16 mouse cellular contexts compared by ENCODE assay signal in the genomic region with DNA sequence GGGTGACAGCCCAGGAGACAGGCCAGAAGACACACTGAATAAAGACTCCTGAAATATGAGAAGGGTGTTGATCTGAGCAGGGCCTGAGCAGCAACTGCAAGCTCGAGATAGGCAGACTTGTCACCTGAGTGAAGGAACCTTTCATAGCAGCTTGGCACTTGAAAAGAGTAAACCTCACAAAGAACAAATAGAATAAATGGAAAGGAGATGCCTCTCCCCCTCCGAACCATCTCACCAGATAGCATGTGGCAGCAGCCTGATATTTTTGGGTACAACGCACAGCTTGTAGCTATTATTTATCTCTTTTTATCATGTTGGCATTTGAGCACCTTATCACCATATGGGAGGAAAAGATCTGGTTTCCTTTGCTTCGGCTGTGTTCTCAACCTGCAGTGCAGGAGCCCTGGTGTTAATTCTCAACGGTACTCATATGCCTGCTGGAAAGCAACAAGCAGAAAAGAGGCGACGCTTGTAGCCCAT.
DNase-seq lines count a peak whose midpoint lies in the region; ATAC-seq and TF ChIP-seq lines count a peak whose summit lies in the region.
"Had no signal": no experiment of that assay in that cellular context is flagged by ENCODE, and none has a peak within 500 bp of the region (broad histone marks: within the 10 kb centered on the region; RNA-seq: fewer than 3 reads in every experiment).

No protein-coding gene starts in this region.

- H3K4me1 ChIP-seq in embryonic facial prominence, embryonic 12.5 days = no peaks in the 10 kb centered on the region
- peaks cover 14% of the 10 kb centered on the region for H3K4me1 ChIP-seq in embryonic facial prominence, embryonic 10.5 days
- H3K4me1 ChIP-seq in MEL (ENCODE audit: control insufficient read depth in 1 of 2, insufficient read depth in 2 of 2, low read length in 2 of 2) = 0 out of 4 replicates have a peak, but pooled peaks cover 0 to 2% of the 10 kb centered on the region in 2 experiments
- H3K4me1 ChIP-seq in embryonic facial prominence, embryonic 14.5 days (ENCODE audit: control insufficient read depth, insufficient read depth, low read length) = no peaks in the 10 kb centered on the region
- peaks cover 7 to 11% of the 10 kb centered on the region in 2 experiments; a peak in 3 of 4 replicates for H3K4me1 ChIP-seq in liver, embryonic 14.5 days (replicated peaks; ENCODE audit: control insufficient read depth in 2 of 2, insufficient read depth in 2 of 2, low read length in 1 of 2)
- H3K4me1 ChIP-seq: forebrain, embryonic 12.5 days; hindbrain, embryonic 15.5 days; neural tube, embryonic 15.5 days had no signal

- no peak overlapping the region for H3K9ac ChIP-seq in embryonic facial prominence, embryonic 12.5 days
- H3K9ac ChIP-seq in MEL (ENCODE audit: control insufficient read depth, low read depth, low read length, poor library complexity, severe bottlenecking) = no peak overlapping the region
- H3K9ac ChIP-seq in embryonic facial prominence, embryonic 14.5 days (ENCODE audit: low read depth, low read length) = no peak overlapping the region
- no peak overlapping the region for H3K9ac ChIP-seq in liver, embryonic 14.5 days (replicated peaks)
- H3K9ac ChIP-seq: forebrain, embryonic 12.5 days; hindbrain, embryonic 15.5 days; neural tube, embryonic 15.5 days had no signal

- TF ChIP-seq POLR2A in MEL (IDR thresholded peaks at IDR 0.05; ENCODE audit: control insufficient read depth in 1 of 2, insufficient read depth in 1 of 2, low read depth in 1 of 2, low read length in 2 of 2, poor library complexity in 1 of 2) = no peak

- no peak for DNase-seq in embryonic facial prominence, embryonic 10.5 days (ENCODE audit: low spot score)
- DNase-seq in MEL (ENCODE audit: low read depth, low spot score) = peak; percentile 62
- DNase-seq in embryonic facial prominence, embryonic 14.5 days (ENCODE audit: low spot score) = no peak
- DNase-seq in liver, embryonic 14.5 days (ENCODE audit: low read depth in 3 of 3, low spot score in 3 of 3) = peak in 1 of 3 experiments; percentile 57
- DNase-seq in left cerebral cortex, postnatal 4 days = no peak
- DNase-seq in left cerebral cortex, adult 2 months (ENCODE audit: extremely low spot score in 1 of 2, low spot score in 2 of 2) = no peak
- DNase-seq in lung, postnatal 4 days = no peak
- DNase-seq: gastrocnemius, postnatal 14 days; kidney, adult 8-10 months; right cerebral cortex, postnatal 25 days; thymus, postnatal 25 days had no signal

- H3K36me3 ChIP-seq in embryonic facial prominence, embryonic 12.5 days = no peaks in the 10 kb centered on the region
- H3K36me3 ChIP-seq in embryonic facial prominence, embryonic 10.5 days (replicated peaks) = no peaks in the 10 kb centered on the region
- no peaks in the 10 kb centered on the region for H3K36me3 ChIP-seq in MEL (ENCODE audit: control insufficient read depth in 1 of 2, insufficient read depth in 2 of 2, low read length in 2 of 2)
- no peaks in the 10 kb centered on the region for H3K36me3 ChIP-seq in embryonic facial prominence, embryonic 14.5 days (ENCODE audit: control insufficient read depth, insufficient read depth, low read length)
- H3K36me3 ChIP-seq in liver, embryonic 14.5 days (replicated peaks; ENCODE audit: control insufficient read depth, insufficient read depth, low read depth) = no peaks in the 10 kb centered on the region
- H3K36me3 ChIP-seq: forebrain, embryonic 12.5 days; hindbrain, embryonic 15.5 days; neural tube, embryonic 15.5 days had no signal

- TF ChIP-seq EP300 in MEL (IDR thresholded peaks at IDR 0.05; ENCODE audit: low read depth in 1 of 2, low read length in 2 of 2) = peak; percentile 30 to 68; a peak in 3 of 4 replicates
- peak; percentile 83 for TF ChIP-seq EP300 in liver, embryonic 14.5 days (IDR thresholded peaks at IDR 0.05; ENCODE audit: low read depth)

- TF ChIP-seq CTCF in MEL (IDR thresholded peaks at IDR 0.05 in 2 of 3, conservative IDR thresholded peaks at IDR 0.05 in 1 of 3; ENCODE audit: control insufficient read depth in 1 of 3, insufficient read depth in 1 of 3, low read depth in 2 of 3, low read length in 3 of 3, poor library complexity in 1 of 3, severe bottlenecking in 1 of 3) = no peak
- TF ChIP-seq CTCF in liver, embryonic 14.5 days (IDR thresholded peaks at IDR 0.05; ENCODE audit: low read depth) = no peak
- no peak for TF ChIP-seq CTCF in left cerebral cortex, adult 2 months (IDR thresholded peaks at IDR 0.05)

- no peaks in the 10 kb centered on the region for H3K79me2 ChIP-seq in MEL (ENCODE audit: control insufficient read depth, insufficient read depth, low read length, poor library complexity)

- TF ChIP-seq RAD21 in MEL (IDR thresholded peaks at IDR 0.05; ENCODE audit: low read depth, low read length) = no peak

- intact Hi-C loops in left cerebral cortex, postnatal 4 days (cut with DNase I) = no loop called here
- intact Hi-C loops in left cerebral cortex, adult 2 months (cut with DNase I) = no loop called here

- ATAC-seq in embryonic facial prominence, embryonic 12.5 days (ENCODE audit: insufficient number of reproducible peaks, insufficient read depth, low FRiP score, low TSS enrichment) = 0 out of 2 replicates have a peak, but pooled peaks have one; percentile 22
- peak; percentile 55; the same call in 1 of the 2 replicates for ATAC-seq in embryonic facial prominence, embryonic 14.5 days (ENCODE audit: low read depth)
- peak; percentile 89 for ATAC-seq in liver, embryonic 14.5 days (ENCODE audit: insufficient read depth)
- ATAC-seq: midbrain, embryonic 16.5 days had no signal

- H3K4me3 ChIP-seq in embryonic facial prominence, embryonic 12.5 days = no peak overlapping the region
- no peak overlapping the region for H3K4me3 ChIP-seq in embryonic facial prominence, embryonic 10.5 days
- H3K4me3 ChIP-seq in MEL (ENCODE audit: control insufficient read depth in 1 of 2, insufficient read depth in 1 of 2, low read depth in 2 of 2, low read length in 2 of 2) = no peak overlapping the region
- H3K4me3 ChIP-seq in embryonic facial prominence, embryonic 14.5 days (ENCODE audit: low read depth, low read length) = no peak overlapping the region
- H3K4me3 ChIP-seq in liver, embryonic 14.5 days (ENCODE audit: insufficient read depth in 1 of 2, low read depth in 2 of 2, low read length in 2 of 2) = no peak overlapping the region
- no peak overlapping the region for H3K4me3 ChIP-seq in left cerebral cortex, adult 2 months
- H3K4me3 ChIP-seq: forebrain, embryonic 12.5 days; hindbrain, embryonic 15.5 days; neural tube, embryonic 15.5 days had no signal

- no peaks in the 10 kb centered on the region for H3K9me3 ChIP-seq in embryonic facial prominence, embryonic 12.5 days
- H3K9me3 ChIP-seq in embryonic facial prominence, embryonic 10.5 days = no peaks in the 10 kb centered on the region
- H3K9me3 ChIP-seq in MEL (replicated peaks; ENCODE audit: insufficient read depth, low read length) = no peaks in the 10 kb centered on the region
- peaks cover 5% of the 10 kb centered on the region; the same call in 1 of the 2 replicates for H3K9me3 ChIP-seq in embryonic facial prominence, embryonic 14.5 days (ENCODE audit: control insufficient read depth, low read length)
- H3K9me3 ChIP-seq in liver, embryonic 14.5 days (ENCODE audit: control insufficient read depth, low read length) = no peaks in the 10 kb centered on the region
- H3K9me3 ChIP-seq: forebrain, embryonic 12.5 days; hindbrain, embryonic 15.5 days; neural tube, embryonic 15.5 days had no signal

- no peak overlapping the region for H3K27ac ChIP-seq in embryonic facial prominence, embryonic 12.5 days
- H3K27ac ChIP-seq in embryonic facial prominence, embryonic 10.5 days (replicated peaks) = no peak overlapping the region
- no peak overlapping the region for H3K27ac ChIP-seq in MEL (ENCODE audit: control insufficient read depth, low read depth, low read length)
- no peak overlapping the region for H3K27ac ChIP-seq in embryonic facial prominence, embryonic 14.5 days (replicated peaks; ENCODE audit: low read depth, low read length)
- H3K27ac ChIP-seq in liver, embryonic 14.5 days = no peak overlapping the region; the same call in 1 of the 2 replicates
- no peak overlapping the region for H3K27ac ChIP-seq in left cerebral cortex, adult 2 months
- H3K27ac ChIP-seq: forebrain, embryonic 12.5 days; hindbrain, embryonic 15.5 days; neural tube, embryonic 15.5 days had no signal

- no peak overlapping the region for H3K4me2 ChIP-seq in embryonic facial prominence, embryonic 12.5 days (replicated peaks)
- no peak overlapping the region for H3K4me2 ChIP-seq in embryonic facial prominence, embryonic 14.5 days (ENCODE audit: low read depth, low read length)
- peak overlapping the region; percentile 3 for H3K4me2 ChIP-seq in liver, embryonic 14.5 days (ENCODE audit: low read depth)
- H3K4me2 ChIP-seq: forebrain, embryonic 12.5 days; hindbrain, embryonic 15.5 days; neural tube, embryonic 15.5 days had no signal

- H3K27me3 ChIP-seq in embryonic facial prominence, embryonic 12.5 days = no peaks in the 10 kb centered on the region
- no peaks in the 10 kb centered on the region for H3K27me3 ChIP-seq in embryonic facial prominence, embryonic 10.5 days (replicated peaks; ENCODE audit: low read depth, poor library complexity, severe bottlenecking)
- no peaks in the 10 kb centered on the region for H3K27me3 ChIP-seq in MEL (ENCODE audit: control insufficient read depth in 1 of 2, insufficient read depth in 2 of 2, low read length in 2 of 2)
- H3K27me3 ChIP-seq in embryonic facial prominence, embryonic 14.5 days (replicated peaks; ENCODE audit: control insufficient read depth, insufficient read depth, low read length) = no peaks in the 10 kb centered on the region
- H3K27me3 ChIP-seq in liver, embryonic 14.5 days (ENCODE audit: control insufficient read depth, insufficient read depth, low read length) = no peaks in the 10 kb centered on the region
- H3K27me3 ChIP-seq: forebrain, embryonic 12.5 days; hindbrain, embryonic 15.5 days; neural tube, embryonic 15.5 days had no signal

- 57% methylated on average over 7 of the region's 7 CpGs for WGBS in embryonic facial prominence, embryonic 12.5 days
- 63% methylated on average over 7 of the region's 7 CpGs for WGBS in embryonic facial prominence, embryonic 10.5 days
- whole genome bisulfite sequencing in embryonic facial prominence, embryonic 14.5 days = 41% methylated on average over 7 of the region's 7 CpGs
- WGBS in liver, embryonic 14.5 days (ENCODE audit: insufficient replicate concordance) = 15% methylated on average over 7 of the region's 7 CpGs

TF ChIP-seq in MEL, 35 proteins besides CTCF, POLR2A, EP300 and RAD21 (continues in another document):
- no peak for TF ChIP-seq MAFK (IDR thresholded peaks at IDR 0.05; ENCODE audit: borderline replicate concordance, low read depth, low read length)
- no peak for TF ChIP-seq MYB (IDR thresholded peaks at IDR 0.05; ENCODE audit: low read depth, low read length)
- peak; percentile 44 for TF ChIP-seq ETS1 (IDR thresholded peaks at IDR 0.05; ENCODE audit: low read depth, low read length)
- TF ChIP-seq NRF1 (IDR thresholded peaks at IDR 0.05; ENCODE audit: insufficient read depth, low read depth, low read length, poor library complexity, severe bottlenecking) = no peak
- no peak for TF ChIP-seq BHLHE40 (IDR thresholded peaks at IDR 0.05; ENCODE audit: borderline replicate concordance, low read depth, low read length)
- TF ChIP-seq JUND (IDR thresholded peaks at IDR 0.05; ENCODE audit: low read depth, low read length) = no peak
- TF ChIP-seq MAX (IDR thresholded peaks at IDR 0.05; ENCODE audit: low read length) = 0 out of 2 replicates have a peak, but pooled peaks have one; percentile 16

Comparison
In these comparisons a context has a peak if more than half of its experiments do, and no peak if none do; other contexts are left out.
1. ATAC-seq: peak in every context shown above with its lines; median percentile 89 in liver, embryonic 14.5 days; 55 in embryonic facial prominence, embryonic 14.5 days; 22 in embryonic facial prominence, embryonic 12.5 days.